Mouse (Mus musculus): ENCODE measurements around the gene Chrm1.

DNA sequence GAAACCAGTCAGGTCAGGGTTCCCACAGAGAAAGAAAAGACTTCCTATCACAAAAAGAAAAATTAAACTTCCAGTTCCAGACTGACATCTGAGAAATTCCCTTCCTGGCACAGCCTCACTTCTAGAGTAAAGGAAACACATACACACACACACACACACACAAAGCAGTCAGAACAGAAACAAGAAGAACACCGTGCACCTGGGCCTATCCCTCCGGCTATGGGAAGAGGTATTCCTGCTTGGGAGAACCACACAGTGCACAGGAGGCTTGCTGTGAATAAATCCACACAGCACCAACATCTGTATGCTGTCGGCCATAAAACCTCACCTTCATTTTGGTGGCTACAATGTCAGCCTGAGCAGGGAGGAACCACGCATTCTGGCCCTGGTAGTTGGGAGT is 47.9 kb downstream of the Chrm1 start:
- TF ChIP-seq POLR2AphosphoS2 (IDR thresholded peaks at IDR 0.05; ENCODE audit: insufficient read length, low read depth): peak; percentile 78
- TF ChIP-seq SRF (IDR thresholded peaks at IDR 0.05; ENCODE audit: control insufficient read depth, insufficient read length, low read depth): no peak

All from myocyte (in vitro differentiated cells).